Mouse (Mus musculus) MEL (cell line): Measurements from ENCODE around the gene Grik4. TPM values are rescaled to one million over a fixed set of nuclear protein-coding genes. Genes with fewer than 3 reads are reported as not detected.

Source experiments
- DNase-seq: peaks from one replicate; pipeline ENCODE4 v3.0.0; 2011; ENCODE audit warnings: low read depth, low spot score
- H3K27ac ChIP-seq: 2 replicates; pipeline ENCODE4 v1.5.1; 2012; ENCODE audit warnings: low read depth, mild to moderate bottlenecking, control low read depth, low read length, moderate library complexity; ENCODE audit not compliant: control insufficient read depth
- H3K27me3 ChIP-seq, 2 experiments: fragments of 150-350 bp in 1 of 2; sonication (generic) in 1 of 2; 2 replicates each; pipeline ENCODE4 v1.6.1; 2012; ENCODE audit warnings: low read length in 2 of 2, mild to moderate bottlenecking in 2 of 2, improper control_type of control experiment in 1 of 2, moderate library complexity in 1 of 2; ENCODE audit not compliant: insufficient read depth in 2 of 2, control insufficient read depth in 1 of 2
- H3K36me3 ChIP-seq, 2 experiments: 2 replicates each; pipeline ENCODE4 v1.6.1; 2012 to 2014; ENCODE audit warnings: low read length in 2 of 2, improper control_type of control experiment in 1 of 2, inconsistent platforms in 1 of 2, mild to moderate bottlenecking in 1 of 2; ENCODE audit not compliant: insufficient read depth in 2 of 2, control insufficient read depth in 1 of 2
- H3K4me1 ChIP-seq, 2 experiments: fragments of 150-350 bp in 1 of 2; sonication (generic) in 1 of 2; 2 replicates each; pipeline ENCODE4 v1.6.1; 2012; ENCODE audit warnings: low read length in 2 of 2, improper control_type of control experiment in 1 of 2, mild to moderate bottlenecking in 1 of 2; ENCODE audit not compliant: insufficient read depth in 2 of 2, control insufficient read depth in 1 of 2
- H3K4me3 ChIP-seq, 2 experiments: fragments of 150-350 bp in 1 of 2; sonication (generic) in 1 of 2; 2 replicates each; pipeline ENCODE4 v1.5.1; 2012; ENCODE audit warnings: low read depth in 2 of 2, low read length in 2 of 2, mild to moderate bottlenecking in 2 of 2, moderate library complexity in 2 of 2, control low read depth in 1 of 2, improper control_type of control experiment in 1 of 2; ENCODE audit not compliant: control insufficient read depth in 1 of 2, insufficient read depth in 1 of 2
- H3K79me2 ChIP-seq: 2 replicates; pipeline ENCODE4 v1.6.1; 2012; ENCODE audit warnings: mild to moderate bottlenecking, low read length, moderate library complexity; ENCODE audit not compliant: control insufficient read depth, poor library complexity, insufficient read depth
- H3K9ac ChIP-seq: 2 replicates; pipeline ENCODE4 v1.6.1; 2012; ENCODE audit warnings: low read depth, mild to moderate bottlenecking, control low read depth, low read length, moderate library complexity; ENCODE audit not compliant: control insufficient read depth, poor library complexity, severe bottlenecking
- H3K9me3 ChIP-seq: fragments of 150-350 bp; sonication (generic); replicated peaks from 2 replicates; pipeline ENCODE4 v1.6.1; 2012; ENCODE audit warnings: mild to moderate bottlenecking, low read length, improper control_type of control experiment, moderate library complexity; ENCODE audit not compliant: insufficient read depth
- CHD2 ChIP-seq: IDR thresholded peaks from 2 replicates; pipeline ENCODE4 v1.6.1; 2011; ENCODE audit warnings: low read length, improper control_type of control experiment
- CTCF ChIP-seq, 3 experiments: IDR thresholded peaks in 2 of 3; conservative IDR thresholded peaks in 1 of 3; 2 replicates each; pipeline ENCODE4 v1.5.1; 2011 to 2012; ENCODE audit warnings: low read length in 3 of 3, low read depth in 2 of 3, mild to moderate bottlenecking in 2 of 3, improper control_type of control experiment in 1 of 3, inconsistent platforms in 1 of 3, mixed read lengths in 1 of 3, moderate library complexity in 1 of 3; ENCODE audit not compliant: control insufficient read depth in 1 of 3, insufficient read depth in 1 of 3, poor library complexity in 1 of 3, severe bottlenecking in 1 of 3
- E2F4 ChIP-seq: IDR thresholded peaks from 2 replicates; pipeline ENCODE4 v1.6.1; 2011; ENCODE audit warnings: low read depth, low read length, improper control_type of control experiment, borderline replicate concordance
- ELF1 ChIP-seq: IDR thresholded peaks from 2 replicates; pipeline ENCODE4 v1.6.1; 2014; ENCODE audit warnings: low read depth, mild to moderate bottlenecking, inconsistent platforms, low read length, improper control_type of control experiment, moderate library complexity
- MAZ ChIP-seq: IDR thresholded peaks from 2 replicates; pipeline ENCODE4 v1.6.1; 2012; ENCODE audit warnings: low read depth, mild to moderate bottlenecking, inconsistent platforms, low read length, improper control_type of control experiment
- MYB ChIP-seq: IDR thresholded peaks from 2 replicates; pipeline ENCODE4 v1.6.1; 2011; ENCODE audit warnings: mild to moderate bottlenecking, low read depth, low read length, improper control_type of control experiment
- NELFE ChIP-seq: IDR thresholded peaks from 2 replicates; pipeline ENCODE4 v1.6.1; 2011; ENCODE audit warnings: low read depth, low read length, improper control_type of control experiment
- POLR2AphosphoS5 ChIP-seq: IDR thresholded peaks from 2 replicates; pipeline ENCODE4 v1.6.1; 2012; ENCODE audit warnings: low read depth, borderline replicate concordance, mild to moderate bottlenecking, inconsistent platforms, low read length, moderate library complexity, mixed read lengths
- RAD21 ChIP-seq: IDR thresholded peaks from 2 replicates; pipeline ENCODE4 v1.6.1; 2011; ENCODE audit warnings: mild to moderate bottlenecking, low read depth, low read length, improper control_type of control experiment
- RCOR1 ChIP-seq: IDR thresholded peaks from 2 replicates; pipeline ENCODE4 v1.6.1; 2012; ENCODE audit warnings: low read depth, mild to moderate bottlenecking, inconsistent platforms, low read length, improper control_type of control experiment
- SIN3A ChIP-seq: IDR thresholded peaks from 2 replicates; pipeline ENCODE4 v1.6.1; 2012; ENCODE audit warnings: low read length, improper control_type of control experiment, inconsistent platforms
- SMC3 ChIP-seq: IDR thresholded peaks from 2 replicates; pipeline ENCODE4 v1.6.1; 2011; ENCODE audit warnings: low read depth, low read length, improper control_type of control experiment
- TCF12 ChIP-seq: IDR thresholded peaks from 2 replicates; pipeline ENCODE4 v1.6.1; 2014; ENCODE audit warnings: low read depth, mild to moderate bottlenecking, inconsistent platforms, low read length, improper control_type of control experiment, moderate library complexity
- polyA plus RNA-seq, 2 experiments: library from polyadenylated mRNA; stranded (reverse) in 1 of 2; unstranded in 1 of 2; fragments of >175 nt in 1 of 2; fragments of >200 nt in 1 of 2; gene quantifications; 2 replicates each; pipeline versions ENCODE4 v1.2.1 to v1.2.4; 2012; ENCODE audit warnings: low replicate concordance in 2 of 2, low read depth in 1 of 2; ENCODE audit not compliant: insufficient read length in 2 of 2, insufficient read depth in 1 of 2, missing spikeins in 1 of 2
- total RNA-seq: library from RNA; depleted of rRNA; stranded (reverse); fragments of 300-350 nt; gene quantifications from 2 replicates; pipeline ENCODE4 v1.2.3, GENCODE M21; 2012

The Grik4 gene
- total and polyA plus RNA-seq, 3 experiments = 0.17 TPM; not detected in 2

DNA sequence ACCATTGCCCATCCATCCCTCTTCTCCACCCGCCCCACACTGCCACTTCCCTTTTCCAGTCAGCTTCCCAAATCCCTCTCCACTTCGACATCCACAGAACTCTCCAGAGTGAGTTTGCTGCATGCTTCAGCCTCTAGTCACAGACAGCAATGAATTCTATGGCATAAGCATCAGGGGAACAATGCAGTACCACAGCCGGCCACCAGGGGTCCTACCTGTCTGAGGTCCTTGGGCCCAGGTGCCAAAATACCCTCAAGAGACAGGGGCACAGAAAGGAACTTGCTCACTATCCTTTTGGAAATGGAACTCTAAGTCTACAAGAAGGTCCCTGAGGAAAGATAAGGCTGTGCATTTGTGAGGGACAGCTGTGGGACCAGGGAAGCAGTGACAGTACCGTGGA lies 256.1 kb downstream of the Grik4 start:
- H3K79me2 ChIP-seq = no peaks in the 10 kb centered on the region
- H3K9me3 ChIP-seq = no peaks in the 10 kb centered on the region
- TF ChIP-seq RAD21 (peak; percentile 20), ELF1 (no peak), SMC3 (peak; percentile 43), MAZ (no peak), CTCF (IDR thresholded peaks at IDR 0.05 in 2 of 3, conservative IDR thresholded peaks at IDR 0.05 in 1 of 3; ENCODE audit: control insufficient read depth in 1 of 3, insufficient read depth in 1 of 3, low read depth in 2 of 3, low read length in 3 of 3, poor library complexity in 1 of 3, severe bottlenecking in 1 of 3) (peak; percentile 42 to 69 (median 62)), MYB (no peak)
- TF ChIP-seq, all 39 proteins: peak for 3
- no peak overlapping the region for H3K9ac ChIP-seq
- no peaks in the 10 kb centered on the region for H3K4me1 ChIP-seq
- H3K27ac ChIP-seq = no peak overlapping the region
- H3K27me3 ChIP-seq = no peaks in the 10 kb centered on the region
- H3K36me3 ChIP-seq = no peaks in the 10 kb centered on the region
- H3K4me3 ChIP-seq = no peak overlapping the region
- peak; percentile 10 for DNase-seq

- H3K36me3 ChIP-seq = no peaks in the 10 kb centered on the region
- no peaks in the 10 kb centered on the region; a peak in 1 of 4 replicates for H3K27me3 ChIP-seq
- no peak overlapping the region for H3K27ac ChIP-seq
- no peaks in the 10 kb centered on the region for H3K9me3 ChIP-seq
- no peak overlapping the region for H3K9ac ChIP-seq
- no peak for DNase-seq
- H3K4me1 ChIP-seq = no peaks in the 10 kb centered on the region
- no peaks in the 10 kb centered on the region for H3K79me2 ChIP-seq
- TF ChIP-seq SIN3A (no peak), CTCF (IDR thresholded peaks at IDR 0.05 in 2 of 3, conservative IDR thresholded peaks at IDR 0.05 in 1 of 3; ENCODE audit: control insufficient read depth in 1 of 3, insufficient read depth in 1 of 3, low read depth in 2 of 3, low read length in 3 of 3, poor library complexity in 1 of 3, severe bottlenecking in 1 of 3) (no peak), E2F4 (no peak), SMC3 (no peak), NELFE (no peak), CHD2 (no peak), POLR2AphosphoS5 (no peak), RCOR1 (no peak)
- H3K4me3 ChIP-seq = no peak overlapping the region
These were observed 258.2 kb downstream of the Grik4 start for GRCm38 (mm10) chr9:42686104-42686503.

DNA sequence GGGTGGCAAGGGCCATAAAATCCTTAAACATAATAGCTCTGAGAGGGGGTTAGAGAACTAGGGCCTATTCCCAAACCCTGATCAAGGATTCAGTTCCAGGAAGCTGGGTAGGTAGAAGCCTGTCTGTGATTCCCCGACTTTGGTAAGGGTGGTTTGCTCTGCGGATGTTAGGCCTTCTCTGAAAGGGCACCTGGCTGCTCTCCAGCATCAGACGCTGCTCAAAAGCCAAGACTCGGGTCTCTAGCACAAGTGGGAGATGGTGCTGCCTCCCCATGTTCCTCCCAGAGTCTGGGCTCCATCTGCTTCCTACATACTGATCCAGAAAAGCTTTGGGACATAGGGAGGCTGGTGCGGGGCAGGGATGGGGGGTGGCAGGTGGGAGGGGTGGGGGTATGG lies 270.3 kb downstream of the Grik4 start:
- Histone ChIP-seq H3K4me3 (no peak overlapping the region), H3K27ac (no peak overlapping the region), H3K27me3 (no peaks in the 10 kb centered on the region), H3K9ac (no peak overlapping the region), H3K9me3 (no peaks in the 10 kb centered on the region), H3K79me2 (no peaks in the 10 kb centered on the region), H3K36me3 (no peaks in the 10 kb centered on the region), H3K4me1 (no peaks in the 10 kb centered on the region)
- no peak for DNase-seq
- no peak for TF ChIP-seq TCF12
